Mouse (Mus musculus): ENCODE measurements at regions not wholly inside any gene's neighbourhood (a gene's known extent, or its start where the extent isn't known, plus 50 kb on each side); places are given as distances from the start of the nearest gene placed in this dataset.

- DNase-seq (ENCODE audit: low spot score in 2 of 2), result no peak
Observed at GRCm38 (mm10) chr12:104567622-104568021, 94.5 kb upstream of the Gsc start.

GRCm38 (mm10) chr12:104562961-104563360, 89.8 kb upstream of the Gsc start:
- no peak for DNase-seq (ENCODE audit: low spot score in 2 of 2)

DNA sequence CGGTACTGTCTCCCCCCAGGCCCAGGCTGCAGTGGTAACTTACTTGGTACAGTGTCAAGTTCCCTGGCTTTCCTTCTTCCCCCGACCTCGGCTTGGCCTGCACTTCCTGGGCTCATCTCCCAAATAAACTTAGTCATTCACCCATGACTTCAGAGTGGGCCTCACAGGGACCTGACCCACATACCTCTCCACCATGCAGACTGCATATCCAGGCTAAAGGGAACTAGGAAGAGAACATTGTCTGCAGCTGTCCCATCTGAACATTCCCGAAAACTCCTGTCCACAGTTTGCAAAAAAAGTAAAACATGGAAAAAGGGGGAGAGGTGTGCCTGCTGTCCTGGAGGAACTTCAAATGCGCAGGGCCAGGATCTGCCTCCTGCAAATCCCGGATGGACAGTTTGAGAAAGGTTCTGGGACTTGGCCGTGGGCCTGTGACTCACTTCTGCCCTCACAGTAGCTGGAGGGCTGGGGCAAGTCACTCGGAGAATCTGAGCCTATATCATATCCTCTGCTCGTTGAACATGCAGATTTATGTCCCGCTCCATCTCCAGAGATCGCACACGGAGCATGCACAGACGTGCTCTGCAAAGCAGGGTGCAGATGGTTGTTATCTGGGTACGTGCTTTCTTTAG, 87.9 kb upstream of the Gsc start:
- no peak for DNase-seq (ENCODE audit: low spot score in 2 of 2)

DNA sequence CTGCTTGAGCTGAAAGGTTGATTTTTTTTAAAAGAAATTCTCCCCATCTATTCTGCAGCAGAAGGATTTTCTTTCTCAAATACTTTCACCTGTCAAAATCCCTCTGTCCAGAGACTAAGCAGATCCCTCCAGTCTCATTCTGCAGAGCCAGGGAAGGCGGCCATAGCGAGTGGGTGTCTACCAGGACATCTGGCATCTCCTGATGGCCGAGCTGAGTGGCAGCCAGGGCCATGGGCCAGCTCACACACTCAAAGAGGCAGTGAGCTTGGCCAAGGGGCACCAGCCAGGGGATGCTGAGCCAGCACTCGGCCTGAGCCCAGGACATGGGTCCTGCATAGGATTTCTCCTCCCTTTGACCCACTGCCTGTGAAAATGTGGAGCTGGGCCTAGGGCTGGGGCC, 84.6 kb upstream of the Gsc start:
- peak; percentile 7 to 62 for DNase-seq (ENCODE audit: low spot score in 2 of 2)

DNA sequence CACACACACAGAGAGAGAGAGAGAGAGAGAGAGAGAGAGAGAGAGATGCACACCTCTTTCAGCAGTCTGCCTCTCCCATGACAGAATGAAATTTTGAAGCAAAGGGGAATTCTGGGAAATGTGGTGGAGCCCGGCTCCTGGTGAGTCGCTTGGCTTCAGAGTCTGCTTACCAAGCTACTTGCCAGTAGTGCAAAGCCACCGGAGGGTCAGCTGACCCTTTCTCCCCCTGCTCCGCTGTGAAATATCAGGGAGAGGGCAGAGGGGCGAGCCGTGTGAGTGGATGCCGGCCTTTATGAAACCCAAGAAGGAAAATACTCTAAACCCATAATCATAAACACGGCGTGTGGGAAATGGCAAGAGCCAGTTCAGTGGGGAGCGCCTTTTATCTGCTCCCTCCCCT, 84.2 kb upstream of the Gsc start:
- no peak for DNase-seq (ENCODE audit: low spot score in 2 of 2)

DNA sequence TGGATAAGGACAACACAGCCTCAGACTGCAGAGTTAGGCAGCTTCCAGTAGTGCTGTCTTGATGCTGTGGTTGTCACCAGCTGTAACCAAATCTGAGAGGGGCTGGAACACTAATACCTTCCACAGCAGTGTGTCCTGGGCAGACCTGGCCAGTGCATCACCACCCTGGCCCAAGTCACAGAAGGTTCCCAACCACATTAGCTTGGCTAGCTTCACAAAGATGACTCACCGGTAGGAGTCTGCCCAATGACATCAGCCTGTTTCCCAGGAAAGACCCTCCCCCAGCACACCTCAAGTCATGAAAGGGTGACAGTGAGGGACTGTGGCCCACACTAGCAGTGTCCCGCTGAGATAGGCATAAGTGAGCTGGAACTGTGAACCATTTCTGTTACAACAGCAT, 75.5 kb upstream of the Gsc start:
- DNase-seq (ENCODE audit: low spot score in 2 of 2), result no peak

- DNase-seq (ENCODE audit: low spot score in 2 of 2), result no peak
Observed at GRCm38 (mm10) chr12:104547561-104547960, 74.4 kb upstream of the Gsc start.

DNA sequence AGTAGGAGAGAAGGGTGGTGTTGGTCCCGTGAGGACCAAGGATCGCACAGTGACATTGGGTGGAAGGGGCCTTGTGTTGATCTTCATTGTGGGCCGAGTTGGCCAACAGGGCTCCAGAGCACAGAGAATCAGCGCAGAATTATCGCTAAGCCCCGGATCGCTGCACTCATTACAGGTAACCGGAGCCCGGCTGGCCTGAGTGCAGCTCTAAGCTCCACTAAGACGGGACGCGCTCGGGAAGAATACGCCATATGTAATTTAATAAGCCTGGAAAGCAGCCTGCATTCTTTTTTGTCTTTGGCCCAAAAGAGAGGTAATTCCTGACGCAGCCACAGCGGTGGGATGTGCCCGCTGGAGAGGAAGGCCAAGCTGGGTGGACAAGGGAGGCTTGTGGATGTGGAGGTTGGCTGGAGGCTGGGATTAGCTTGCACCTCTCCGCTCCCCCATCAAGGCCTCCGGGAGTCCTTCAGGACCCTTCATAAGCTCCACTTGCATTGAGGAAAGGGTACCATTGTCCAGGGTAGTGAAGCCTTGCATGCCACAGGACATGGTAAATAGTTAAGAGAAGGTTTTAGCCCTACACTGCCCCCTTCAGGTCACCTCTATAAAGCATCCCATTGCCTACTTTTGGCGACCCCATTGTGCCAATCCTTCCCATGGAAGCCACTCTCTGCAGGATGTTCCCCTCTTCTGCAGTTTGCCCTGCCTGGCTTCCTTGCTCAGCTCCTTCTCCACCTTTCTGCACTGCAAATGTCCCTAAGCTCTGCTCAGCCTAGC, 73.1 kb upstream of the Gsc start:
- DNase-seq (ENCODE audit: low spot score in 2 of 2), result no peak

DNA sequence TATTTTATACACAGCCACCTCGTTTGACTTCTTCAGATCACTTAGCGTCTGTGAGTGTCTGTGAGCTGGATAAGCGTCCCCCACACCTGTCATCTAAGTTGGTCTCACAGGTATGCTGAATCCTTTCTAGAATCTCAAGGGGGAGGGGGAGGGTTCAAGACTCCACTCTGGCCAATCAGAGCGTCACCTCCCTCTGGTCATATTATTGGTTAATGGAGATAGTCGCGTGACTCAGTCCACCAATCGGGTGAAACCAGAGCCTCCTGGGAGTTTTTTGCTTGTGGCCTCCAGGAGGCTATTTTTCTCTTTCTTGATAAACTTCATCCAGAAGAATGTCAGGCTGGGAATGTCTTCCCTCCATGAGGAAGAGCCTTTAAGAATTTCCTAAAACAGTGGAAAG, 66.8 kb upstream of the Gsc start:
- no peak for DNase-seq (ENCODE audit: low spot score in 2 of 2)

DNA sequence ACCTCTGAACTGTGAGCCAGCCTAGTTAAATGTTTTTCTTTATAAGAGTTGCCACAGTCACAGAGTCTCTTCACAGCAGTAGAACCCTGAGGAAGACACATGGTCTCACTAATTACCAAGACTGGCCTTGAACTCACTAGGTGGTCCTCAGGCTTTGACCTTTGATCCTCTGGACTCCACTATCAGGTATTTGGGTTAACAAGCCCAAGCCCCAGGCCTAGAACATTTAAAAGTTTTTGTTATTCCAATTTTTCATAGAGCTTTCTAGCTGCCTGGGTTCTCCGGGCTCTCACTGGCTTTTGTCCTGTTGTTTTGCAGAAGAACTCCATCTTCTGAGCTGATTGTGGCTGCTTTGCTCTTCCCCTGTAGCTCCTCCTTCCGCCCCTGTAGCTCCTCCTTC, 65.3 kb upstream of the Gsc start:
- no peak for DNase-seq (ENCODE audit: low spot score in 2 of 2)

DNA sequence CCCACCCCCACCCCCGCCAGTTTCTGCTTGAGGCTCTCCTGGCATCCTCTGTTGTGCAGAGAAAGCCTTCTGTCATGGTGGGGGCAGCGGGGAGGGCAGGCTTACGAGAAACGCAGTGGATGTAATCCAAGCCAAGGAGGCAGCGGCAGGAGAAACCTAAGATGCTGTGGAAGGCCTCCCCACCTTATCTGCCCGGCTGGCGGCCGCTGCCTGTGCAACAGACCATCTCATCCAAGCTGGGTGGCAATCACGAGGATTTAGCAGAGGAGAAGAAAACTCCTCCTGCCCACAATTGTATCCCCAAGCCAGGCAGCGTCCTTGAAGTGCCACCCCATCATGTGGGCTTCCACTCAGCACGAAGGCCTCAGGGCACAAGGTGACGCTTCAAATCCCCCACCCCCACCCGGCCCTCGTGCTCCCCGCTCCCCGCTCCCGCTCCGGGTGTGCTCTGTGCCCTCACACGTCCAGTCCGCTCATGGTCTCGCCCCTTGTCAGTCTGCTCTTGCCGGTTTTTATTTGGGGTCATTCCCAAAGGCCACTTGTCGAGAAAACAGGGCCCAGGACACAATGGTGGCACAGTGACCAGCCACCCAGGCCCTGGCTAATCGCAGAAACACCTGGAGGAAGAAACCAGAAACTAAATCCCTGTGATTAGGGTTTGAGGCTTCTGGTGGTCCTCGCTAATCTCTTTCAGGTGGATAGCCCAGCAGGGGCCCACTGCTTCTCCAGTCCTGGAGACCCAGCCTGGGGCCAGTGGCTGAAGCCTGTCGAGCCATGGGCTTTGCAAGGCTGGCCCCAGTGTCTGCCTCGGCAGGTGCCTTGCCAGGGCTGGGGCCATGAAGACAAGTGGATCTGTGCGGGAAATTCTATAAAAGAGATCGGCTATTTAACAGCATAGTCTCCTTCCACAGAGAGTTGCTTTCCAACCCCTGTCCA, 58.6 kb upstream of the Gsc start:
- DNase-seq (ENCODE audit: low spot score in 2 of 2), result no peak

DNA sequence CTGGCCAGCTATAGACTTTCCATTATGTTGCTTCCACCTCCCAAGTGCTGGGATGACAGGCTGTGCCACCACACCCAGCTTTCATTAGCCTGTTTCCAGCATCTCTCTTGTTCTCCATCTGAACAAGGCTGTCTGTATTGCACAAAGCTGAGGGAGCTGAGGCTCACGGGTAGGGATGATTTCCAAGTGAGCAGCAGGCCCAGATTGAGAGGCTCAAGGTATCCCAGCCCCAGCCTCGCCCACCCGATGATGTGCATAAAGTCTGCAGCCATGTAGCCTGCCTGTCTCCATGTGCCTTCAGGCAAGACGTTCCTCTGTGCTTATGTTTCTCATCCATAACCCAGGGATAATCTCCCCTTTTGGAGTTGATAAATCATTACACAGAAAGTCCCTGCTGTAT, 57.5 kb upstream of the Gsc start:
- DNase-seq (ENCODE audit: low spot score in 2 of 2), result no peak

Measured in left cerebral cortex, adult 8-10 months (tissue).